Mouse (Mus musculus) embryonic facial prominence, embryonic 13.5 days (tissue): Measurements from ENCODE around the gene Dcdc2b. TPM values are rescaled to one million over a fixed set of nuclear protein-coding genes. Genes with fewer than 3 reads are reported as not detected.
A peak's percentile ranks its signal among the peaks of the same experiment; 100 is the strongest.

Experiments
- ATAC-seq: fragments of 200-750 bp; cut with Nextera tagmentation; 2 replicates; pipeline ENCODE4 v1.8.0; 2017; ENCODE audit warnings: low read depth; ENCODE audit not compliant: insufficient number of reproducible peaks, insufficient read depth, low FRiP score, low TSS enrichment
- H3K27ac ChIP-seq: fragments of 300-500 bp; sonication (generic); 2 replicates; pipeline ENCODE4 v1.5.1; 2015; ENCODE audit warnings: moderate library complexity, mild to moderate bottlenecking, inconsistent platforms
- H3K27me3 ChIP-seq: fragments of 300-500 bp; sonication (generic); 2 replicates; pipeline ENCODE4 v1.6.1; 2015; ENCODE audit warnings: mild to moderate bottlenecking, inconsistent platforms
- H3K36me3 ChIP-seq: fragments of 300-500 bp; sonication (generic); 2 replicates; pipeline ENCODE4 v1.6.1; 2015; ENCODE audit warnings: mild to moderate bottlenecking, inconsistent platforms
- H3K4me1 ChIP-seq: fragments of 300-500 bp; sonication (generic); 2 replicates; pipeline ENCODE4 v1.6.1; 2015; ENCODE audit warnings: inconsistent platforms
- H3K4me2 ChIP-seq: fragments of 300-500 bp; sonication (generic); 2 replicates; pipeline ENCODE4 v1.6.1; 2015; ENCODE audit warnings: moderate library complexity, mild to moderate bottlenecking, inconsistent platforms
- H3K4me3 ChIP-seq: fragments of 300-500 bp; sonication (generic); 2 replicates; pipeline ENCODE4 v1.5.1; 2015; ENCODE audit warnings: mild to moderate bottlenecking, inconsistent platforms
- H3K9ac ChIP-seq: fragments of 300-500 bp; sonication (generic); 2 replicates; pipeline ENCODE4 v1.6.1; 2015; ENCODE audit warnings: mild to moderate bottlenecking, inconsistent platforms
- H3K9me3 ChIP-seq: fragments of 300-500 bp; sonication (generic); 2 replicates; pipeline ENCODE4 v1.6.1; 2016; ENCODE audit warnings: inconsistent platforms
- WGBS: fragments of 180-500 bp; shearing (Covaris S2); methylation state at CpG from one replicate; pipeline ENCODE4 v1.1.7; 2015; ENCODE audit warnings: mixed read lengths; 5-methylcytosine and 5-hydroxymethylcytosine counted together
- polyA plus RNA-seq: library from polyadenylated mRNA; unstranded; fragments of >200 nt; fragmentation: Nextera tagmentation; extraction: Ambion mirVana; gene quantifications from 2 replicates; pipeline ENCODE4 v1.2.1, GENCODE M21; 2015

Gene Dcdc2b
- 2.2 and 3.1 TPM in 2 replicates for polyA plus RNA-seq

DNA sequence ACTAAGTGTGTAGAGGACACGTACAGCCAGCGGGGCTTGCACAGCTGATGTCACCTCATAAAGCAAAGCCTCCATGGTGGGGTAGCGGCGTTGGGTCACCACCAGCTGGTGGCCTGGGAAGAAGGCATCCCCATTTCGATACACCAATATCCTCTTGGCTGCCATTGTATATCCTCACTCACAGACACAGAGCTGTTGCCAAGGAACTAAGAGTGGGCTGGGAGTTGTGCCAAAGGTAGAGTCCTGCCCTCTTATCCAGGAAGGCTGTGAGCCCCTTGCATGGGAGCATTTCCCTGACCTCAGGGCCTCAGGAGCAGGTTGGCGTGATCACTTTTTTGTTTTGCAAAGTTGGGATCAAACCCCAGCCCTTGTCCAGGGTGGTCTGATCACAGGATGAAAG is at the start of gene Dcdc2b:
Dcdc2b (minus strand) TSS at position 165 of the 400 bp plus-strand sequence.
- Histone ChIP-seq H3K27ac (0 out of 2 replicates have a peak within 1 kb of the TSS, but pooled peaks have one; percentile 4), H3K36me3 (peaks cover 27% of the 10 kb centered on the region), H3K9ac (no peak within 1 kb of the TSS), H3K27me3 (no peaks in the 10 kb centered on the region), H3K9me3 (no peaks in the 10 kb centered on the region), H3K4me1 (peaks cover 10% of the 10 kb centered on the region), H3K4me3 (no peak within 1 kb of the TSS), H3K4me2 (no peak within 1 kb of the TSS)
- 89% methylated on average over 6 of the region's 6 CpGs for WGBS
- ATAC-seq = no peak

DNA sequence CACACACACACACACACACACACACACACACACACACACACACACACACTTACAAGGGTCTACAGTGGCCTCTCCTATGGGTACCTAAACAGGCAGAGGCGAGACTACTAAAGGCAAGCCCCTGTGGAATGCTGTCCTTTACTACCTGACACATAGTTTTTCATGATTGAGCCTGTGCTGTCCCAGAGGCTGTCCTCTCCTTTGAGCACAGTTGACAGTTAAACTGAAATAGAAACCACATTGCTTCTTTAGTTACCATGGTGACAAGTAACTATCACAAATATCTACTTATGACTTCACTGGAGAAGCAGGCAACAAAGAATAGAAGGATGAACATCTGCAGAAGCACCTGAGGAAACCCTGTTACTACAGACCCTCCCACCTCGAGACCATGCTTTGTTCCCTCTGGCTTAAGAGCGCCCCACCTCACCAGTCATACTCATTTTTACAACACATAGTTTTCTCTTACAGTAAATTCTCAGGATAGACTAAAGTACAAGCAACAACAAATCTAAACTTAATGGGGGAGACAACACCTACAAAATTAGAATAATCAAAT is 48.3 kb upstream of the Dcdc2b start:
- 81% methylated on average over 3 of the region's 3 CpGs for WGBS
- ATAC-seq = no peak

DNA sequence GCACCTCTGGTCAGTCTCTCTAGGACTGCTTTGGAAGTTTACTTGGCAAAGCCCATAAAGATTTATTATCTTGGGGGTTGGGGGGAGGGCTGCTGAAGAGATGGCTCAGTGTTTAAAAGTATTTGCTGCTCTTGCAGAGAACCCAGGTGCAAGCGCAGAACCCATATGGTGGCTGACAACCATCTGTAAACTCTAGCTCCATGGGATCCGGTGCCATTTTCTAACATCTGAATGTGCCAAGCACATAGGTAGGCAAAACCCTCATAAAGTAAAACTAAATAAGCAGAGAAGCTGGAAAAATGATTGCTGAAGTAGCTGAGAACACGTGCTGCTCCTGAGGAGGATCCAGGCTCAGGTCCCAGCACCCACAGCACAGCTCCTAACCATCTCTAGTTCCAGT is 47.5 kb upstream of the Dcdc2b start:
- no peak for ATAC-seq
- Histone ChIP-seq H3K9me3 (no peaks in the 10 kb centered on the region), H3K4me3 (no peak overlapping the region), H3K27ac (no peak overlapping the region), H3K36me3 (peaks cover 65% of the 10 kb centered on the region), H3K4me1 (no peaks in the 10 kb centered on the region), H3K4me2 (no peak overlapping the region), H3K9ac (no peak overlapping the region), H3K27me3 (no peaks in the 10 kb centered on the region)
- WGBS = 94% methylated on average over 3 of the region's 3 CpGs

More for the DNA sequence above, 48.3 kb upstream of the Dcdc2b start:
- no peak overlapping the region for H3K4me3 ChIP-seq
- H3K9me3 ChIP-seq = no peaks in the 10 kb centered on the region
- H3K36me3 ChIP-seq = peaks cover 65% of the 10 kb centered on the region
- no peak overlapping the region for H3K4me2 ChIP-seq
- H3K4me1 ChIP-seq = no peaks in the 10 kb centered on the region
- H3K9ac ChIP-seq = no peak overlapping the region
- H3K27ac ChIP-seq = no peak overlapping the region
- no peaks in the 10 kb centered on the region for H3K27me3 ChIP-seq

DNA sequence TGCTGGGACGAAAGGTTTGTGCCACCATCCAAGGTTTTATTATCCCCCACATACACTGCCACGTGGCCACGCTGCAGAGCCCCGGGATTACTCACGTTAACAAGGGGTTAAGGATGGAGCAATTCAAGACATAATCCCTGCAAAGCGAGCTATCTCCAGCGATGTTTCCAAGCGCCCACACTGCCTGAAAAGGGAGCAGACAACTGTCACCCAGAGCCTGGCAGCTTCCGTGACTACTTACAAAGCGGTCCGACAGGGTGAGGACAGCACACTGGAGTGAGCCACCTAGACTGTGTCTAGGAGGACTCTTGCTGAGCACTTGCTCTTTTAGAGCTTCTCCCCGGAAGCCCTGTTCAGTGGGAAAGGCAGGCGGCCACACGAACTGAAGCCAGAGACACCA is 40.7 kb upstream of the Dcdc2b start:
- H3K27ac ChIP-seq = no peak overlapping the region; the same call in 1 of the 2 replicates
- no peak for ATAC-seq
- no peaks in the 10 kb centered on the region for H3K9me3 ChIP-seq
- no peaks in the 10 kb centered on the region for H3K4me1 ChIP-seq
- 89% methylated on average over 14 of the region's 14 CpGs for WGBS
- no peak overlapping the region for H3K4me2 ChIP-seq
- no peak overlapping the region for H3K4me3 ChIP-seq
- H3K9ac ChIP-seq = no peak overlapping the region
- no peaks in the 10 kb centered on the region for H3K27me3 ChIP-seq
- peaks cover 95% of the 10 kb centered on the region for H3K36me3 ChIP-seq

DNA sequence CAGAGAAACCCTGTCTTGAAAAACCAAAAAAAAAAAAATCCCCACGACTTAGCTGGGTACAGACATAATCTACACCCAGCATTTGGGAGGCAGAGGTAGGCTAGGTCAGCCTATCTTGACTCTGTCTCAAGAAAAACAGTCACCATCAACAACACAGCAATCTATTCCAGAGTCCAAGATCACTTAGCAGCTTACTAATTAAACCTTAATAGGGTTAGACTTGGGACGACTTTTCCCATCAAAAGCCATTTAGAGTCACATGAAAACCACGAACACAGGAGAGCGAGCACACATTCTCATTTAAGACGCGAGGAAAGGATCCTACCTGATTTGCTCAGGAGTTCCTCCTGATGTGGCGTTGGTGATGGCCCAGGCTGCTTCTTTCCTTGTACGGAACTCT is 36.3 kb upstream of the Dcdc2b start:
- no peaks in the 10 kb centered on the region for H3K4me1 ChIP-seq
- no peaks in the 10 kb centered on the region for H3K9me3 ChIP-seq
- H3K4me3 ChIP-seq = no peak overlapping the region
- H3K27me3 ChIP-seq = no peaks in the 10 kb centered on the region
- WGBS = 92% methylated on average over 8 of the region's 8 CpGs
- no peak overlapping the region for H3K4me2 ChIP-seq
- no peak overlapping the region for H3K27ac ChIP-seq
- H3K36me3 ChIP-seq = peaks cover 98% of the 10 kb centered on the region
- H3K9ac ChIP-seq = no peak overlapping the region
- no peak for ATAC-seq

DNA sequence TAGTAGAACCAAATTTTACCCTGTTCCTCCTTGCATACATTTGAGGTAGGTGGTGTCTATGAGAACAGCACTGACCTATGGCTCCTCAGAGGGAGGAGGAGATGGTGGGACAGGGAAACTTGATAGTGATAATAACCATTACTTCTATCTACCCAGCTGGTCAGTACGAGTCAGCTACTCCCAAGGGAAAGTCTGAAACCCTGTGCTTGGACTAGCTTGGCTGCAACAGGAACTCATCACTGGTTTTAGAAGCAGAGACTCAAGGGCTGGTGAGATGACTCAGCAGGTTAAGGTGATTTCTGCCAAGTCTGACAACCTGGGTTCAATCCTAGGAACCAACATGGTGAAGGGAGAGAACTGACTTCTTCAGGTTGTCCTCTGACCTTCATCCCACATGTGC is 34.6 kb upstream of the Dcdc2b start:
- H3K4me1 ChIP-seq = no peaks in the 10 kb centered on the region
- H3K27ac ChIP-seq = no peak overlapping the region
- peaks cover 94% of the 10 kb centered on the region for H3K36me3 ChIP-seq
- H3K4me2 ChIP-seq = no peak overlapping the region
- WGBS = 74% methylated on average over 1 of the region's 1 CpGs
- H3K9me3 ChIP-seq = no peaks in the 10 kb centered on the region
- no peaks in the 10 kb centered on the region for H3K27me3 ChIP-seq
- no peak overlapping the region for H3K4me3 ChIP-seq
- H3K9ac ChIP-seq = no peak overlapping the region
- ATAC-seq = no peak

DNA sequence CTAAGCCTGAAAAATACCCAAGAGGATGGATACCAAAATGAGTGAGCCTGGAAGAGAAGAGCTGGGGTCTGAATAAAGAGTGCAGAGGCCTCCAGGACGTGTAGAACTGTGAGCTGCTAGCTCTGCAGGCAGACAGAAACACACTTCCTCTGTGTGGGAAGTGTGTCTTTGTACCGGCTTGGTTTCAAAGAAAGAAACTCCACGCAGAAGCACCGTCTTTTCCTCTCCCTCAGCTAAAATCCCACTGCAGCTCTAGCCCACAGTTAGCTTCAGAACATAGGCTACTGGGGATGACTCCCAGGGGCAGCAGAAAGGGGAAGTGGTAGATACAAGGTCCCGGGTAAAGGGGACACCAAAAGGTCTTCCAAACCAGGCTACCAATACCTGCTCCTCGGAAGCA is 31.1 kb upstream of the Dcdc2b start:
- Histone ChIP-seq H3K4me3 (no peak overlapping the region), H3K9me3 (no peaks in the 10 kb centered on the region), H3K27me3 (no peaks in the 10 kb centered on the region), H3K36me3 (peaks cover 67% of the 10 kb centered on the region), H3K27ac (no peak overlapping the region), H3K4me1 (peaks cover 9% of the 10 kb centered on the region), H3K9ac (no peak overlapping the region), H3K4me2 (no peak overlapping the region)
- WGBS = 90% methylated on average over 6 of the region's 6 CpGs
- ATAC-seq = no peak

DNA sequence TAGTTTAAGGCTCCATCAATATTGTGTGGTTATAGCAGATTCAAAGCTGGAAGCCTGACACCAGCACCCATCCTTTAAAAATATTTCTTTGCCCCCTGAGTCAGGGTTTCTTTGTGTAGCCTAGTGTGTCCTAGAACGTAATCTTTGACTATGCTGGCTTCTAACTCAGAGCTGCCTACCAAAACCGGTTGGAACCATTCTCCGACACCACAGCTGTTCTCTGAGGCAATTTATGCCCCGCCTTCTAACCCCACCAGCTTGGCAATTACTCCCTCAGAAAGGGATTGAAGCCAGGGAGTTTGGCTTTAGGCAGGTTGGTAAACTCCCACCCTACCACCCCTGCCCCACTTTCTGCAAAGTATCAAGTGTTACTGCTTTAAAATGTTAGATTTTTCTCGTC is 27.7 kb upstream of the Dcdc2b start:
- Histone ChIP-seq H3K4me3 (peak overlapping the region; percentile 55; the same call in 1 of the 2 replicates), H3K27ac (peak overlapping the region; percentile 55)

DNA sequence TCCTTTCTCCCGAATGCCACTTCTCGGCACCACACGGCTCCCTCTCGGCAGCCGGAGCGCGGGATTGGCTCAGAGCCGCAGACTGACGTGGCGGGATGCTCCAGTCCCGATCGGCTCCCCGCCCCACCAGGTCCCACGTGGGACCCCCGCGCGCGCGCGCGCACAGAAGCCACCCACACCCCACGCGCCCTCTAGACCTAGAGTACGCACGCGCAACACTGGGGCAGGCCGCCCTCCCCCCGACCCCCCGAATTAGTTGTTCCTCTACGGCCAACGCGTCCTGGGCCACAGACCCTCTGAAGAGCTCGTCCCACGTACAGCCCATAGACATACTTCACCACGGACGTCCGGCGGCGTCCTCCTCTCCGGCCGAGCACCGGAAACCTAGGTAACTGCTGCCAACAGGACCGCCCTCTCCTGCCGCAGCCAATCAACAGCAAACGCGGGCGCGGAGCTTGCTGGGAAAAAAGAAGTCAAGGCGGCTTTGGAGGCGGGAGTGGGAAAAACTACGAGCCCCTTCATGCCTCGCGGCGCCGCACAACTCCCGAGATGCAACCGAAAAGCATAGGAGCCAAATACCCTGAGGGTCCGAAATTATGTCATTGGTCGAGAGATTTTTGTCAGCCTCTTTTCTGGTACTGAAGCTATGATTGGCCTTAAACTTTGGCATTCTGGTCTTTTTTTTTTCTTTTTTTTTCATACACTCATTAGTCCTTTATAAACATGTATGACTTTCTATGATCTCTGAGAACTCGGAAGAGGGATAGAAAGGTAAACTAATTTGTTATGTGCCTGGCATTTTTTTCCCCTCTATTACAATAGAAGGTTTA is 26.8 kb upstream of the Dcdc2b start, which contains the start of gene Txlna:
Txlna (minus strand) TSS at position 428 of the 830 bp plus-strand sequence.
- peak; percentile 93 for ATAC-seq
- peaks cover 57% of the 10 kb centered on the region for H3K36me3 ChIP-seq
- peak within 1 kb of the TSS; percentile 80 for H3K4me2 ChIP-seq
- H3K4me1 ChIP-seq = peaks cover 35% of the 10 kb centered on the region
- no peaks in the 10 kb centered on the region for H3K27me3 ChIP-seq
- H3K4me3 ChIP-seq = peak within 1 kb of the TSS; percentile 55
- H3K27ac ChIP-seq = peak within 1 kb of the TSS; percentile 95
- H3K9ac ChIP-seq = peak within 1 kb of the TSS; percentile 81
- no peaks in the 10 kb centered on the region for H3K9me3 ChIP-seq
- under 1% methylated on average over 60 of the region's 60 CpGs for WGBS

More for the DNA sequence above, 27.7 kb upstream of the Dcdc2b start:
- Histone ChIP-seq H3K4me2 (peak overlapping the region; percentile 80), H3K9ac (no peak overlapping the region; the same call in 1 of the 2 replicates), H3K9me3 (no peaks in the 10 kb centered on the region), H3K36me3 (peaks cover 57% of the 10 kb centered on the region), H3K27me3 (no peaks in the 10 kb centered on the region), H3K4me1 (peaks cover 35% of the 10 kb centered on the region)
- no peak for ATAC-seq
- WGBS = 30% methylated on average over 5 of the region's 5 CpGs

DNA sequence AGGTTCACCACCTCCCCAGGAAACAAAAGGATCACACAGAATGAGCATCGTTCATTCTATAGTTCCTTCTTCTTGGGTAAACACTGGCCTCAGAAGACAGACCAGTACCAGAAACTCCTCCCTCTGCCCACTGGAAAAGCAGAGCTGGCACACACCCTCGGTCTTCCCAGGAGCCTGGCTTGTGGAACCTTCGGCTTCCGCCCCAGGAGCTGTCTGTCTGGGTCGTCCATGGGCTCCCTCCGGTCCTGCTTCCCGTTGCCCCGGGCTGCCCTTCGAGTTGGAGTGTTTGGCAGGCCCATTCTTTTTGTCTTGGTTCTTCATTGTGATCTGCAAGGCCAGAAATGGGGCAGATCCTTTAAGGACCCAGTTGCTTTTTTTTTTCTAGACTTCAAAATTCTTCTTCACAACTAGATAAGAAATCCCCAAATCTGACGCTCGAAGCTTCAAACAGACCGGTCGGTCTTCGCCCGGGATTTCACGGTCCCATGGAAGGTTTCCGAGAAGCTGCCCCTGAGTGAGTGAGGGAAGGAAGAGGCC is 26.1 kb upstream of the Dcdc2b start:
- no peaks in the 10 kb centered on the region for H3K9me3 ChIP-seq
- H3K27ac ChIP-seq = peak overlapping the region; percentile 95
- H3K4me1 ChIP-seq = peaks cover 35% of the 10 kb centered on the region
- peaks cover 57% of the 10 kb centered on the region for H3K36me3 ChIP-seq
- WGBS = 3% methylated on average over 17 of the region's 17 CpGs
- H3K9ac ChIP-seq = peak overlapping the region; percentile 81
- H3K27me3 ChIP-seq = no peaks in the 10 kb centered on the region
- peak overlapping the region; percentile 55 for H3K4me3 ChIP-seq
- H3K4me2 ChIP-seq = peak overlapping the region; percentile 80
- no peak for ATAC-seq

GRCm38 (mm10) chr4:129639221-129639620 is 25.2 kb upstream of the Dcdc2b start:
- peaks cover 35% of the 10 kb centered on the region for H3K4me1 ChIP-seq
- H3K9me3 ChIP-seq = no peaks in the 10 kb centered on the region
- H3K4me2 ChIP-seq = peak overlapping the region; percentile 80
- ATAC-seq = no peak
- no peak overlapping the region for H3K27ac ChIP-seq
- H3K36me3 ChIP-seq = peaks cover 57% of the 10 kb centered on the region
- H3K9ac ChIP-seq = peak overlapping the region; percentile 81
- H3K4me3 ChIP-seq = peak overlapping the region; percentile 55
- no peaks in the 10 kb centered on the region for H3K27me3 ChIP-seq
- WGBS = 90% methylated on average over 15 of the region's 15 CpGs
